Mouse (Mus musculus): ENCODE data around the gene Tmem121. TPM values are rescaled to one million over a fixed set of nuclear protein-coding genes. Genes with fewer than 3 reads are reported as not detected.
"Not testable (repeated sequence)": the region's sequence is repeated elsewhere in the genome, so short reads cannot be mapped to it uniquely, and the experiment has no call there.

Gene Tmem121
- total RNA-seq, 2 experiments from 2014 or later, result not detected

- no peak overlapping the region for H3K27ac ChIP-seq
- intact Hi-C loops (cut with DNase I), result no loop called here
- no peak for TF ChIP-seq CTCF (IDR thresholded peaks at IDR 0.05)
- no peak overlapping the region for H3K4me3 ChIP-seq
- peak; percentile 4 for DNase-seq
Measured at GRCm38 (mm10) chr12:113176960-113177725, 8.6 kb upstream of the Tmem121 start.

DNA sequence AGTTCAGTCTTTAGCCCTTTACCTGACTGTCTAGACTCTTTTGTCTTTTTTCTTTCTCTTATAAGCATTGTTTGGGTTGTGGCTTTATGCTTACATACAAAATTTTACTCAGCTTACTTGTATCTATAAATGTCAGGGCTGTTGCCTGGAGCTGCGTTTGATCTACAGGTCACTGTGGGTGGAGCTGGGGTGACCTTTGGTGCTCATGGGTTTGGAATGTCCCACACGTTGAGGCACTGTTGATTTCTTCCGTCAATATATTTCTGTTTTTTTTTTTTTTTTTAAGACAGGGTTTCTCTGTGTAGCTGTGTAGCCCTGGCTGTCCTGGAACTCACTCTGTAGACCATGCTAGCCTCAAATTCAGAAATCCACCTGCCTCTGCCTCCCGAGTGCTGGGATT lies 4.7 kb upstream of the Tmem121 start:
- TF ChIP-seq CTCF (IDR thresholded peaks at IDR 0.05), result no peak
- DNase-seq, result no peak
- Histone ChIP-seq H3K4me3 (no peak overlapping the region), H3K27ac (no peak overlapping the region)
- intact Hi-C loops (cut with DNase I), result no loop called here

DNA sequence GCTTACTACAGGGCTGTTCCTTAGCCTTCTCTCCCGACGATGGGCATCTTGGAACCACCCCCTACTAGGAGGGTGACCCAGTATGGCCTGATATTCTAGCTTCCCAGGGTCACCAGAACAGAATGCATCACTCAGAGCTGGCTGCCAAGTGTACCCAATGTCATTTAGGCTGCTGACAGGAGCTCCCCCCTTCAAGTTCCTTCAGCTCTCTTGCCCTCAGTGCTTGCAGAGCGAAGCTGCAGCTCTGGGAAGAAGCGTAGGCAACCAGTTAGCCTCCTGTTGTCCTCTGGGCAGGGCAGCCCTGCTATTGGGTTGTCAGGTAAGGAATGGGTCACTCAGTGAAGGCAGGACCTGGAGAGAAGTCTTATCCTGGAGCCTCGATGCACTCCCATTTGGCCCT lies 785 bp upstream of the Tmem121 start:
- Histone ChIP-seq H3K4me3 (no peak overlapping the region), H3K27ac (no peak overlapping the region)
- DNase-seq, result no peak
- intact Hi-C loops (cut with DNase I), result no loop called here
- no peak for TF ChIP-seq CTCF (IDR thresholded peaks at IDR 0.05)

GRCm38 (mm10) chr12:113186326-113187010 lies 738 bp downstream of the Tmem121 start:
- TF ChIP-seq CTCF (IDR thresholded peaks at IDR 0.05), result no peak
- intact Hi-C loops (cut with DNase I), result no loop called here
- H3K4me3 ChIP-seq, result peak overlapping the region; percentile 73

GRCm38 (mm10) chr12:113187011-113187375 lies 1.3 kb downstream of the Tmem121 start:
- Histone ChIP-seq H3K27ac (no peak overlapping the region), H3K4me3 (no peak overlapping the region)
- intact Hi-C loops (cut with DNase I), result no loop called here
- no peak for TF ChIP-seq CTCF (IDR thresholded peaks at IDR 0.05)
- DNase-seq, result no peak

More at GRCm38 (mm10) chr12:113186326-113187010, 738 bp downstream of the Tmem121 start:
- no peak for DNase-seq
- H3K27ac ChIP-seq, result no peak overlapping the region

GRCm38 (mm10) chr12:113187584-113188295 lies 2.0 kb downstream of the Tmem121 start:
- peak overlapping the region; percentile 67 for H3K4me3 ChIP-seq
- H3K27ac ChIP-seq, result no peak overlapping the region
- intact Hi-C loops (cut with DNase I), result no loop called here
- DNase-seq, result peak; percentile 82
- TF ChIP-seq CTCF (IDR thresholded peaks at IDR 0.05), result peak; percentile 84

DNA sequence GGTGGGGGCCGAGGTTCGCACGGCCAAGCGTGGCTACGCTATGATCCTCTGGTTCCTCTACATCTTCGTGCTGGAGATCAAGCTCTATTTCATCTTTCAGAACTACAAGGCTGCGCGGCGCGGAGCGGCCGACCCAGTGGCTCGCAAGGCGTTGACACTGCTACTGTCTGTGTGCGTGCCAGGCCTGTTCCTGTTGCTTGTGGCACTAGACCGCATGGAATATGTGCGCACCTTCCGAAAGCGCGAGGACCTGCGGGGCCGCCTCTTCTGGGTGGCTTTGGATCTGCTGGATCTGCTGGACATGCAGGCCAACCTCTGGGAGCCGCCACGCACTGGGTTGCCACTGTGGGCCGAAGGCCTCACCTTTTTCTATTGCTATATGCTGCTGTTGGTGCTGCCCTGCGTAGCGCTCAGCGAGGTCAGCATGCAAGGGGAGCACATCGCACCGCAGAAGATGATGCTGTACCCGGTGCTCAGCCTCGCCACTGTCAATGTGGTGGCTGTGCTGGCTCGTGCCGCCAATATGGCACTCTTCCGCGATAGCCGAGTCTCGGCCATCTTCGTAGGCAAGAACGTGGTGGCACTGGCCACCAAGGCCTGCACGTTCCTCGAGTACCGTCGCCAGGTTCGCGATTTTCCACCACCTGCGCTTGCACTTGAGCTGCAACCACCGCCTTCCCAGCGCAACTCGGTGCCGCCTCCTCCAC lies 2.8 kb downstream of the Tmem121 start:
- TF ChIP-seq CTCF (IDR thresholded peaks at IDR 0.05), result no peak
- DNase-seq, result no peak
- H3K27ac ChIP-seq, result no peak overlapping the region
- H3K4me3 ChIP-seq, result no peak overlapping the region
- intact Hi-C loops (cut with DNase I), result no loop called here

DNA sequence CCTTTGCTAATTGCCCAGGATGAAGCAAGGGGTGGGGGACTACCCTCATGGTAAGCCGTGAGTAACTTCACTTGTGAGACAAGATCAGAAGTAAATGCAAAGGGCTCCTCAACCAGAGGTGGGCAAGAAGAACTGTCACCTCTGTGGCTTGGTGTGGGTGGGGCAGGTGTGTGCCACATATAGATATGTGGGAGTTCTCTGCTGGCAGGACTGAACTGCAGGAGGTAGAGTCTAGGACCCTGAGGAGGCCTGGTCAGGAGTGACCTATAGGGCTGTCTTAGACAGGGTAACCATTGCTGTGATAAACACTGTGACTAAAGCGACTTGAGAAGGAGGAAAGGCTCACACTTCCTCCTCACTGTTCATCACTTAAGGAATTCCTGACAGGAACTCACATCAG lies 7.7 kb downstream of the Tmem121 start:
- no peak overlapping the region for H3K4me3 ChIP-seq
- no peak overlapping the region for H3K27ac ChIP-seq
- TF ChIP-seq CTCF (IDR thresholded peaks at IDR 0.05), result no peak
- intact Hi-C loops (cut with DNase I), result no loop called here
- no peak for DNase-seq

DNA sequence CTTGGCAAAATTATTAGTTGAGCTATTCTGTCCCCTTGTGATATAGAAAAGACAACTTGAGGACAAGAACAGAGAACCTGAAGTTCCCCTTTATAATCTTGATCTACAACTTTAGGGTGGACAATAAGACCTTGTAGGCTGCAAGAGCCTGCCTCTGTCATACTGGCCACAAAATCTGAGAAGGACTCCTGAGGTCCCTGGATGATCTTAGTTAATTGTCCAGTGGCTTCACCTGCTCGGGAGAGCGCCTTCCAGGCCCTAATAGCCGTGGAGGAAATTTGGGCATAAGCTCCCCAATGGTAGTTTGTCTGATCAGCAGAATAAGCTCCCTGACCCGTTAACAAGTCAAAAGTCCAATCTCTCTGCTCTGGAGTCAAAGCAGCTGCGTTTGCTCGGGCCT lies 13.4 kb downstream of the Tmem121 start:
- H3K27ac ChIP-seq; H3K4me3 ChIP-seq; DNase-seq; intact Hi-C loops (cut with DNase I): not testable (repeated sequence)

GRCm38 (mm10) chr12:113201301-113201700 lies 15.6 kb downstream of the Tmem121 start:
- peak; percentile 57 for DNase-seq
- TF ChIP-seq CTCF (IDR thresholded peaks at IDR 0.05), result no peak
- intact Hi-C loops (cut with DNase I), result no loop called here
- Histone ChIP-seq H3K27ac (no peak overlapping the region), H3K4me3 (no peak overlapping the region)

GRCm38 (mm10) chr12:113202008-113202407 lies 16.3 kb downstream of the Tmem121 start:
- no peak for DNase-seq
- intact Hi-C loops (cut with DNase I), result no loop called here
- no peak for TF ChIP-seq CTCF (IDR thresholded peaks at IDR 0.05)
- no peak overlapping the region for H3K4me3 ChIP-seq
- H3K27ac ChIP-seq, result no peak overlapping the region

DNA sequence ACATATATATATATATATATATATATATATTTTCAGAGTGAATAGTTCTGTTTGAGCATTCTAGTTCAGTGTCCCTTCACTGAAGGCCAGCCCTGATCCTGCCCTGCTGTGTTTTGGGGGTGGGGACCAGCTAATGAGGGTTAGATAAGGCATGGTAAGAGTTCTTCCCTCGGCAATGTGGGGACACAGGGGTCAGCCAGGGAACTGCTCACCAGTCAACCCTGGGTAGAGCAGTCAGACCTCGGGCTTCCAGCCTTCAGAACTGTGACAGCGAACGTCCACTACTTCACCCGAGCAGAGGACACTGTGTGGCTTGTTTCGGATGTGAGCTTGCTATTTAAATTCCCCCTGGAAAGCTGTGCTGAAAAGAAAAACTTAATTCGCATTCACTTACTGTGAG lies 17.8 kb downstream of the Tmem121 start:
- DNase-seq, result no peak
- intact Hi-C loops (cut with DNase I), result no loop called here
- H3K4me3 ChIP-seq, result no peak overlapping the region
- no peak for TF ChIP-seq CTCF (IDR thresholded peaks at IDR 0.05)
- no peak overlapping the region for H3K27ac ChIP-seq
